Mouse (Mus musculus): ENCODE measurements around the gene Oxct2b. TPM values are rescaled to one million over a fixed set of nuclear protein-coding genes. Genes with fewer than 3 reads are reported as not detected.

The Oxct2b gene
- polyA plus RNA-seq (2012; ENCODE audit: low replicate concordance): 0.10 TPM in 1 of 2 replicates, not detected in the other

DNA sequence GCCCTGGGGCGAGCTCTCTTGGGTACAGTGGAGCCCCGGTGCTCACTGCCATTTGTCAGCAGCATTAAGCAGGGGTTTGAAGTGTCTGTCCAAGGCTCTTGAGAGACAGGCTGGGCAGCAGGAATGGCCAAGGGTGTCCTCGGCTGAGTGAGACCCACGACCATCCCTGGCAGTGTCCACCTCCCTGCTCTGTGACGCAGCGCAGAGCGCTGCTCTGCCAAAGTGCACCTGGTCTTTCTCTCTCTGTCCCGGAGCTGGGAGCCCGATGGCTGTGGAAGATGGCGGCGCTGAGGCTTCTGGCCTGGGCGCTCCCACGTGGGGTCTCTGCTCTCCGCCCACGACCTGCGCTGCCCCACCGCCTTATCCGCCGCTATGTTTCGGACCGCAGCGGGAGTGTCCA, at the start of gene Oxct2b:
Gene Oxct2b, plus strand, starts transcription at position 256 of the 400 bp plus-strand sequence.

DNA sequence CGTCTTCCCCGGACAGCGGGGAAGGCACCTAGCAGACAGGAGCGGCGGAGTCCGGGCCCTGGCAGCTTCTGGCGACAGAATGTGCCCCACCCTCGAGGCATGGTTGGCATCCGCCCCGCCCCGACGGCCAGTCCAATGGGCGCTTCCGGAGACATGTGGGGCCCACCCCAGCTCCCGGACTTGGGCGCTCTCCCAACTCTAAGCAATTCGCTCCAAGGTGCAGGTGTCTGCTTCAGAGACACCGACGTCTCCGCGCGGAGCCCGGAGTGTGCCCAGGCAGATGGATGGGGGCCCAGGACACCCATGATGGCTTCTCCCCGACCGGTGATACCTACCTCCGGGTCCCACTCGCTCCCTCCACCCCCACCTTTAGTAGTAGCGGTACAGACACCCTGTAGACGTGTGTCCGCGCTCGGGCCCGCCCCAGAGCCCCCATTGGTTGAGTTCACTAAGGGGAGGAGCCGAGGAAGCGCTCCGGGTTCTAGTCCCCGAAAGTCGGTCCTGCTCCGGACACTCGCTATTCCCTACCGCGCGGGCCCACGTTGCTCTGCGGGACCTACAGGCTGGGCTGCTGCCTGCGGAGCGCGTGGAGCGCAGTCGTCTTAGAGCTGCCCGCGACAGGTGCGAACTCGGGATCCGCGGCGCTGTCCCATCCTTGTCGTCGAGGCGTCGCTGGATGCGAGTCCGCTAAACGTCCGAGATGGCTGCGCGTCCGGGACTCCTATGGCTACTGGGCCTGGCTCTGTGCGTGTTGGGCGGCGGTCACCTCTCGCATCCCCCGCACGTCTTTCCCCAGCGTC, 11.2 kb upstream of the Oxct2b start, which contains the start of gene Bmp8b:
Gene Bmp8b, plus strand, starts transcription at position 515 of the 800 bp plus-strand sequence.

DNA sequence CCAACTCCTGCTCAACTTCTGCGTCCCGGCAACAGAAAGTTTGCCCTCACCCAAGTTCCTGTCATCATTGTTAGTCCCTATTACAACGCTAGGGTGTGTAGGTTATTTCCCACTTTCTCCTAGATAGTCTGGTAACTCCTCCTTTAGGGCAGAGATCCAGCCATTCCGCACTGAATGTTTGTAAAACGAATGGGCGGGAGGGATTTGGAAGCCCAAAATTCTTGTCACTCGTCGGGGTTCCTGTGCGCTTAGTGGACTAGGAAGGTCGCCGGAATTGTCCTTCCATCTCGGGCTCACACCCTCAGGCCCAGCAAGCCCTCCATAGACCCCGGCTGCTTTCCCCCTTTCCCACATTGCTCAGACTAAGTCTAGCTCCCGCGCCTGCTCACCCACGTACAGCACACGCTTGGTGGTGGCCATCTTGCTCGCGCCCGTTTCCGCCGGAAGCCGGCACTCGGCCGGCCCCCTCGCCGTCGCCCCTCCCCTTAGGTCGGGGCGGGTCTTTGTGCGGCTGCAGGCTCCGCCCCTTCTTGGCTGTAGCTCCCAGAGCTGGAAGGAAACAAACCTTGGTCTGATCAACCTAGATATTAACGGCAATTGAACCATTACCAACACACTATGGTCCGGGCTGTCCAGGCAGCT, 23.6 kb downstream of the Oxct2b start, which contains the start of gene Ppie:
Gene Ppie, minus strand, starts transcription at position 439 of the 642 bp plus-strand sequence.

Other genes starting within 250 kb of the Oxct2b start
- gene Cap1, start 230.2 kb upstream of the Oxct2b start, polyA plus RNA-seq (2012; ENCODE audit: low replicate concordance): 21.9 and 26.0 TPM in 2 replicates
- 0.18 TPM in 1 of 2 replicates, not detected in the other for gene Mfsd2a, start 155.1 kb upstream of the Oxct2b start, polyA plus RNA-seq (2012; ENCODE audit: low replicate concordance)
- 1.2 and 2.0 TPM in 2 replicates for gene Mycl, start 120.6 kb upstream of the Oxct2b start, polyA plus RNA-seq (2012; ENCODE audit: low replicate concordance)
- gene Trit1, start 99.7 kb upstream of the Oxct2b start, polyA plus RNA-seq (2012; ENCODE audit: low replicate concordance): 0.26 and 1.1 TPM in 2 replicates
- gene Bmp8b, start 11.1 kb upstream of the Oxct2b start, polyA plus RNA-seq (2012; ENCODE audit: low replicate concordance): 0.34 TPM in 1 of 2 replicates, not detected in the other
- gene Ppie, start 23.7 kb downstream of the Oxct2b start, polyA plus RNA-seq (2012; ENCODE audit: low replicate concordance): 3.6 and 5.4 TPM in 2 replicates
- gene Hpcal4, start 67.0 kb downstream of the Oxct2b start, polyA plus RNA-seq (2012; ENCODE audit: low replicate concordance): 0.14 TPM in 1 of 2 replicates, not detected in the other
- gene Nt5c1a, start 85.2 kb downstream of the Oxct2b start, polyA plus RNA-seq (2012; ENCODE audit: low replicate concordance): not detected in 2 replicates
- gene Heyl, start 117.3 kb downstream of the Oxct2b start, polyA plus RNA-seq (2012; ENCODE audit: low replicate concordance): 0.21 and 0.27 TPM in 2 replicates
- 2,411 and 2,553 TPM in 2 replicates for gene Pabpc4, start 146.1 kb downstream of the Oxct2b start, polyA plus RNA-seq (2012; ENCODE audit: low replicate concordance)
- not detected in 2 replicates for gene Oxct2a, start 207.4 kb downstream of the Oxct2b start, polyA plus RNA-seq (2012; ENCODE audit: low replicate concordance)
- gene Bmp8a, start 227.0 kb downstream of the Oxct2b start, polyA plus RNA-seq (2012; ENCODE audit: low replicate concordance): 0.09 and 0.47 TPM in 2 replicates